Mouse (Mus musculus) embryonic stem cell, embryonic (primary cell): ENCODE data around the gene Aff1.

Experiments
- CTCF ChIA-PET, 4 experiments: fragments of 300-600 bp in 2 of 4; fragments of 350-600 bp in 2 of 4; sonication (Branson Sonifier 250); formaldehyde crosslinking; loops; one replicate each; lab custom pipeline; 2022; ENCODE audit warnings: inconsistent platforms in 2 of 4; lab: Charles Lee
- POLR2A ChIA-PET, 4 experiments: fragments of 300-600 bp in 2 of 4; fragments of 350-600 bp in 2 of 4; sonication (Branson Sonifier 250); formaldehyde crosslinking; loops; one replicate each; lab custom pipeline; 2022; ENCODE audit warnings: antibody characterized with exemption in 4 of 4, inconsistent platforms in 1 of 4; lab: Charles Lee

The Aff1 gene

GRCm38 (mm10) chr5:103705874-103706273, 13.7 kb downstream of the Aff1 start:
- ChIA-PET POLR2A (interaction anchor here (0.5 to 38.3 kb wide), 34 partner anchors 3 to 139 kb away, joined by 3 to 1868 read pairs (median 4); partner anchors contain the start of gene Aff1 (in 2 of the 4)), CTCF (interaction anchor here (0.7 to 1.9 kb wide), 10 partner anchors 12 to 54 kb away, joined by 3 to 6 read pairs (median 3); partner anchors contain the start of gene Aff1 (in 1 of the 4))

GRCm38 (mm10) chr5:103709044-103709443, 16.9 kb downstream of the Aff1 start:
- CTCF ChIA-PET: interaction anchor here (0.9 to 1.7 kb wide), 8 partner anchors 8 to 43 kb away, joined by 3 to 4 read pairs (median 3); partner anchors contain the start of gene Aff1 (in 1 of the 4)
- POLR2A ChIA-PET: interaction anchor here (0.5 to 38.3 kb wide), 37 partner anchors 7 to 155 kb away, joined by 3 to 1868 read pairs (median 4); partner anchors contain the start of gene Aff1 (in 2 of the 4)

GRCm38 (mm10) chr5:103711886-103712285, 19.7 kb downstream of the Aff1 start:
- CTCF ChIA-PET: interaction anchor here in 1 of 4 experiments (1.0 kb wide), 1 partner anchor 10 kb away, joined by 4 read pairs; no protein-coding TSS in a partner anchor
- POLR2A ChIA-PET: interaction anchor here in 3 of 4 experiments (1.2 to 38.3 kb wide), 8 partner anchors 6 to 37 kb away, joined by 3 to 1868 read pairs (median 126); partner anchors contain the start of gene Aff1 (in 2 of the 3)

GRCm38 (mm10) chr5:103713422-103713821, 21.2 kb downstream of the Aff1 start:
- POLR2A ChIA-PET: interaction anchor here in 2 of 4 experiments (0.8 to 38.3 kb wide), 10 partner anchors 5 to 122 kb away, joined by 3 to 1868 read pairs (median 5); partner anchors contain the start of genes Aff1 (in 2 of the 2) and 1700016H13Rik (in 1 of the 2)

GRCm38 (mm10) chr5:103714943-103715342, 22.8 kb downstream of the Aff1 start:
- POLR2A ChIA-PET: interaction anchor here (0.6 to 38.3 kb wide), 16 partner anchors 3 to 171 kb away, joined by 3 to 1868 read pairs (median 6); partner anchors contain the start of gene Aff1 (in 2 of the 4)
- CTCF ChIA-PET: interaction anchor here (0.5 to 1.6 kb wide), 6 partner anchors 10 to 61 kb away, joined by 3 to 6 read pairs (median 4); no protein-coding TSS in a partner anchor

More at GRCm38 (mm10) chr5:103713422-103713821, 21.2 kb downstream of the Aff1 start:
- CTCF ChIA-PET: interaction anchor here in 1 of 4 experiments (0.5 kb wide), 1 partner anchor 8 kb away, joined by 3 read pairs; no protein-coding TSS in a partner anchor

- ChIA-PET POLR2A (interaction anchor here in 2 of 4 experiments (8.8 to 38.3 kb wide), 4 partner anchors 1 to 19 kb away, joined by 201 to 1868 read pairs (median 1235); partner anchors contain the start of gene Aff1 (in 2 of the 2)), CTCF (interaction anchor here in 1 of 4 experiments (0.6 kb wide), 1 partner anchor 36 kb away, joined by 3 read pairs; no protein-coding TSS in a partner anchor)
Observed at GRCm38 (mm10) chr5:103716824-103717342, 24.7 kb downstream of the Aff1 start.

- POLR2A ChIA-PET: interaction anchor here in 3 of 4 experiments (0.6 to 38.3 kb wide), 13 partner anchors 1 to 127 kb away, joined by 3 to 1868 read pairs (median 7); partner anchors contain the start of gene Aff1 (in 2 of the 3)
- CTCF ChIA-PET: interaction anchor here in 3 of 4 experiments (0.7 to 2.0 kb wide), 8 partner anchors 10 to 98 kb away, joined by 3 to 8 read pairs (median 4); no protein-coding TSS in a partner anchor
Observed at GRCm38 (mm10) chr5:103719131-103719530, 27.0 kb downstream of the Aff1 start.

GRCm38 (mm10) chr5:103719851-103720250, 27.7 kb downstream of the Aff1 start:
- ChIA-PET POLR2A (interaction anchor here (0.6 to 38.3 kb wide), 17 partner anchors 2 to 117 kb away, joined by 3 to 1868 read pairs (median 6); partner anchors contain the start of gene Aff1 (in 2 of the 4)), CTCF (interaction anchor here (0.6 to 2.0 kb wide), 9 partner anchors 10 to 98 kb away, joined by 3 to 8 read pairs (median 4); no protein-coding TSS in a partner anchor)

- ChIA-PET POLR2A (interaction anchor here (0.5 to 38.3 kb wide), 30 partner anchors 9 to 731 kb away, joined by 3 to 1868 read pairs (median 4); partner anchors contain the start of gene Aff1 (in 3 of the 4)), CTCF (interaction anchor here in 2 of 4 experiments (0.6 to 1.8 kb wide), 4 partner anchors 7 to 29 kb away, joined by 3 to 6 read pairs (median 4); partner anchors contain the start of gene Aff1 (in 1 of the 2))
Observed at GRCm38 (mm10) chr5:103720967-103721366, 28.8 kb downstream of the Aff1 start.

- ChIA-PET CTCF (interaction anchor here in 3 of 4 experiments (0.6 to 1.8 kb wide), 7 partner anchors 8 to 206 kb away, joined by 3 to 6 read pairs (median 4); partner anchors contain the start of gene Aff1 (in 1 of the 3)), POLR2A (interaction anchor here (0.5 to 38.3 kb wide), 29 partner anchors 8 to 730 kb away, joined by 3 to 1868 read pairs (median 3); partner anchors contain the start of gene Aff1 (in 3 of the 4))
Observed at GRCm38 (mm10) chr5:103721490-103721889, 29.3 kb downstream of the Aff1 start.

GRCm38 (mm10) chr5:103722721-103723120, 30.5 kb downstream of the Aff1 start:
- ChIA-PET POLR2A (interaction anchor here (0.9 to 38.3 kb wide), 10 partner anchors 9 to 33 kb away, joined by 3 to 1868 read pairs (median 78); partner anchors contain the start of gene Aff1 (in 4 of the 4)), CTCF (interaction anchor here in 1 of 4 experiments (0.9 to 1.8 kb wide), 2 partner anchors 21 to 42 kb away, joined by 3 to 6 read pairs; no protein-coding TSS in a partner anchor)

- CTCF ChIA-PET: interaction anchor here (0.6 to 2.6 kb wide), 17 partner anchors 9 to 449 kb away, joined by 3 to 12 read pairs (median 4); partner anchors contain the start of gene Aff1 (in 1 of the 4)
- POLR2A ChIA-PET: interaction anchor here (0.6 to 38.3 kb wide), 67 partner anchors 9 to 1959 kb away, joined by 3 to 1868 read pairs (median 5); partner anchors contain the start of genes Aff1 (in 4 of the 4), Ptpn13 (in 2 of the 4), 1700016H13Rik (in 1 of the 4) and Cds1 (in 1 of the 4)
Observed at GRCm38 (mm10) chr5:103724384-103724783, 32.2 kb downstream of the Aff1 start.

GRCm38 (mm10) chr5:103724823-103725222, 32.6 kb downstream of the Aff1 start:
- ChIA-PET CTCF (interaction anchor here (0.6 to 2.6 kb wide), 19 partner anchors 10 to 449 kb away, joined by 3 to 12 read pairs (median 3); partner anchors contain the start of gene Aff1 (in 2 of the 4)), POLR2A (interaction anchor here (0.6 to 38.3 kb wide), 71 partner anchors 8 to 1960 kb away, joined by 3 to 1868 read pairs (median 4); partner anchors contain the start of genes Aff1 (in 4 of the 4), 1700016H13Rik (in 2 of the 4), Ptpn13 (in 2 of the 4) and Cds1 (in 1 of the 4))

GRCm38 (mm10) chr5:103725268-103726149, 33.3 kb downstream of the Aff1 start:
- POLR2A ChIA-PET: interaction anchor here (0.5 to 38.3 kb wide), 79 partner anchors 7 to 1960 kb away, joined by 3 to 1868 read pairs (median 4); partner anchors contain the start of genes Aff1 (in 4 of the 4), 1700016H13Rik (in 3 of the 4), Ptpn13 (in 2 of the 4) and Cds1 (in 1 of the 4)

GRCm38 (mm10) chr5:103726281-103726938, 34.2 kb downstream of the Aff1 start:
- ChIA-PET POLR2A (interaction anchor here (0.6 to 38.3 kb wide), 42 partner anchors 7 to 422 kb away, joined by 3 to 1868 read pairs (median 6); partner anchors contain the start of genes Aff1 (in 3 of the 4) and 1700016H13Rik (in 2 of the 4)), CTCF (interaction anchor here in 3 of 4 experiments (0.6 to 2.6 kb wide), 16 partner anchors 14 to 385 kb away, joined by 3 to 12 read pairs (median 3); partner anchors contain the start of gene Aff1 (in 2 of the 3))

More at GRCm38 (mm10) chr5:103725268-103726149, 33.3 kb downstream of the Aff1 start:
- CTCF ChIA-PET: interaction anchor here (0.5 to 2.6 kb wide), 28 partner anchors 10 to 383 kb away, joined by 3 to 12 read pairs (median 3); partner anchors contain the start of gene Aff1 (in 3 of the 4)
